Mouse (Mus musculus) telencephalon, adult 2 months (tissue): ENCODE results near the gene Fxyd3.

ENCODE experiments used
- DNase-seq: peaks from one replicate; pipeline ENCODE4 v3.0.0-alpha.2; 2011; ENCODE audit warnings: low read depth, low spot score

Fxyd3 gene

GRCm38 (mm10) chr7:31072326-31072725, 4.2 kb downstream of the Fxyd3 start:
- DNase-seq: no peak

DNA sequence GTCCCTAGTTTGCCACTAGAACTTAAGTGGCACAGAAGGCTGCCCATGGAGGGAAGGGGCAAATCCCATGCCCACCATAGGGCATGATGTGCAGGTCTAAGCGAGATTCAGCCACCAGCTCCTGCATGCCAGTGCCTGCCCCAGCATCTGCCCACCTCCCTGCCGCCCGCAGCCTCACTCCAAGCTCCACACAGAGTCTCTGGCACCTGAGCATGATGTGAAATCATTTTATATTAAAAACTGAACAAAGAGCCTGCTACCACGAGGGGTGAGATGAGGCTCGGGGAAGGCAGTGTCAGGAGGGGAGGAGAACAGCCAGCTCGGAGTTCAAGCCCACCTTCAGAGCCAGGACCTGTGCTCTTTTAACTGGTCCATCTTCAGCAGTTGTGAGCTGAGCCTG, 6.2 kb downstream of the Fxyd3 start:
- no peak for DNase-seq

DNA sequence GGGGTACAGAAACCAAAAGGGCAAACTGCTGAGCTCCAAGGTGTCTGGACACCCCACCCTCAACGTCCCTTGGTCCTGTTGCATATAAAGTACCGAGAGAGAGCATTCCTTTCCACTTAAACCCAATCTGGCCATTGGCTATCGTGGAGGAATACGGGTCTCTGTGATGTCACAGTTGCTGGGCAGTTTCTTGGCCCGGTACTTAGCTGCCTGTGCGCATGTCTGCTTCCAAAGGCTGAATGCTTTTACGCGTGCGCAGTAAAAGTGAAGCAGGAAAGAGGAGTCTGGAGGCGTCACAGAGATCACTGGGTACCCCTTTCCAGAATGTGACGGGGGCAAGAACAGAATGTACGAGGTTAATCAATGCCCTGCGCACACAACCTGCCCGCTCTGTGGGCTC, 7.0 kb downstream of the Fxyd3 start:
- DNase-seq: no peak

GRCm38 (mm10) chr7:31067836-31068235, 8.7 kb downstream of the Fxyd3 start:
- no peak for DNase-seq

- DNase-seq: no peak
Observed at GRCm38 (mm10) chr7:31063074-31063560, 13.4 kb downstream of the Fxyd3 start.

DNA sequence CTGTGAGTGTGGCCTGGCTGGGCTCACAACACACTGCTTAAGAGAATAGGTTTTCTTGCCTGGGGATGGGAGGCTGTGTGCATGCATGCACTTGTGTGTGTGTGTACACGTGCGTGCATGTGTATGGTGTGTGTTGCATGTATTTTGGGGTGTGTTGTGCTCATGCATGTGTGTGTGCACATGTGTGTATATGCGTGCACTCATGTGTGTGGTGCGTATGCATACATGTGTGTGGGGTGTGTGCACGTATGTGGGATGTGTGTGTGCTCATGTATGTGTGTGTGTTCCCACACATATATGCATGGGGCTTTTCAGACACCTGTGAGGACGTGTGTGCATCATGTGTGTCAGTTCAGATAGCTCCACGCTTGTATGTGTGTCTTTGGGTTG, 15.9 kb downstream of the Fxyd3 start:
- no peak for DNase-seq

DNA sequence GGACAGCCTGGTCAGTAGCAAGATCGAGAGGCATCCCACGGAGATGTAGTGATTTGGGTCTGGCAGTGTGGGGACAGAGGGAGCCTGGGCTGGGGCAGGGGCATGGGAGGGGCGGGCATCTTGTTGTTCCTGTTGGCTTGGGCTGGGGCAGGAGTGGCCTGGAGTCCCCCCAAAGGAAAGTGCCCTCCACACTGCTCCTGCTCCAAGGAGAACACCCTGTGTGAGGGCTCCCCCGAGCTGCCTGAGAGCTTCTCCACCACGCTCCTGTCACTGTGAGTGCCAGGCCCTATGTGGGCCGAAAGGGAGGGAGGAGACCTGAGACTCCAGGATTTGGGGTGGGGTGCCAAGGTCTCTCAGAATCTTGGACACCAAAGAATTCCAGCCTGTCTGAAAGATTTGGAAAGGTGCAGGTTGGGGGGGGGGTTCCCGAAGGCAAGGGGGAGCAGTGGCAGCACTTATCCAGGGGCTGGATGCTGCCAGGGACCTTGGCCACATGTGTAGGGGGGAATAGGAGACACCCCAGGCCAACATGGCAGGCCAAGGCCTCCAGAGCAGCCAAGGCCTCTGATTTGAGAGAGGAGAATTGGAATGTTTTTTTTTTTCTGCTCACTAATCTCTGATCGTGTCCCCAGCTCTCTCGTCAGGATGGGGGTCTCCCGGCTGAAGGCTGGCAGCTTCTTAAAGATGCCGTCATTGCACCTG, 16.4 kb downstream of the Fxyd3 start:
- DNase-seq: no peak

GRCm38 (mm10) chr7:31059108-31059507, 17.4 kb downstream of the Fxyd3 start, which contains the start of gene Lgi4:
Gene Lgi4, plus strand, starts transcription at chr7:31059342.
- no peak for DNase-seq

DNA sequence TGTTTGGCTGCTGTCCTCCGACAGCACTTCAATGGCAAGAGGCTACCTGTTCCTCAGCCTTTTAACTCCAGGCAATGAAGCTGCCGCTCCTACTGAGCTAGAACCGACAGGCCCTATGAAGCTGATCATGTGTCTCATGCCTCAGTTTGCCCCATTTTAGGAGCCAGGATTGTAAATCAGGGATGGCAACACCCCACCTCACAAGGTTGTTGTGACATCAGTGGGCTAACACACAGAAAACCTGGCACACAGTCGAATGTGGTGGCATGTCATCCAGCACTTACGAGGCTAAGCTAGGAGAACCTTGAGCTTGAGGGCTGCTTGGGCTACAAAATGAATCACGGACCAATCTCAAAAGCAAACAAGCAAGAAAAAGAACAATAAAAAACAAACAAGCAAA, 18.3 kb downstream of the Fxyd3 start:
- DNase-seq: no peak

- DNase-seq: no peak
Observed at GRCm38 (mm10) chr7:31057730-31058129, 18.8 kb downstream of the Fxyd3 start.

DNA sequence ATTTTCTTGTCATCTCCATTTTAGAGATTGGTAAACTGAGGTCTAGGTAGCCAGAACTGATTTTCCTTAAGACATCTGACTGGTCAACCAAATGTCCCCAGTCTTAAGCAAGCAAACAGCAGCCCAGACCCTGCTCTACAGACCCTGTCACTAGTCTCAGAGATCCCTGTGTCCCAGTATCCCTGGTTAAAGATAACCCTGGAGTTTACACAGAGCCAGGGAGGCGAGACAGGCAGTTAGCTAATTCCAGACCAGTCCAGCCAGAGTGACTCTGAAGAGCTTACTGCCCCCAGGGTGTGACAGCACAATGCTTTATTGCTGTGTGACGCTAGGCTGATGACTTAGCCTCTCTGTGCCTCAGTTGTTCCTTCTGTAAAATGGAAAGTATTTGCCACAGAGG, 19.4 kb downstream of the Fxyd3 start, which contains the start of gene Fxyd1:
TSS of gene Fxyd1 (minus strand) at position 129 of the 400 bp plus-strand sequence.
- DNase-seq: no peak

DNA sequence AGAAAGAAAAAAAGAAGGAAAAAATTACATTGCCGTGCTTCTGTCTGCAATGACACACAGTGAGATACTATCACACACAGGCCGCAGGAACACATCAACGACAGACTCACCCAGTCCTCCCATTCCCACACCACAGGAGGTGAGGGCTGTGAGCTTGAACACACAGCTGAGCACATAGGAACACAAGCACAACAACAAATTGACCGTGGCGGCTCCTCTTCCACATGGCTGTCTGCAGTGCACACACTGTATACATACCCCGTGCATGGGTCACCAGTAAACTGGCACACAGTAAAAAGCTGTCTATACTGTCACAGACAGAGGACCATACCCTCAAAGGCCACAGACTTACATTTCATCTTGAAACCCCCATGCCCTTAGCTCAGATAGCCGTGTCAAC, 20.1 kb downstream of the Fxyd3 start:
- DNase-seq: no peak

DNA sequence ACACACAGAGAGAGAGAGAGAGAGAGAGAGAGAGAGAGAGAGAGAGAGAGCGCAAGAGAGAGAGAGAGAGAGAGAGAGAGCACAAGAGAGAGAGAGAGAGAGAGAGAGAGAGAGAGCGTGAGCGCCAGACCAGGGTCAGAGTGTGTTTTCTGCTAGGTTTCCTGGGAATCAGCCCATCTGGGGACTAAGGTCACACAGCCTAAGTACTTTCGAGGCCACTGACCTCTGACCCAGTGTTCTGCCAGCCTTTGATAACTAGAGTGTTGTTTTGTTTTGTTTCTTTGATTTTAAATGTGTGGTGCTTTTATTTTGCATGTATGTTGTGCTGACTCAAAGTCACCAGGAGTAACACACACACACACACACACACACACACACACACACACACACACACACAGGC, 20.6 kb downstream of the Fxyd3 start:
- no peak for DNase-seq

- DNase-seq: no peak
Observed at GRCm38 (mm10) chr7:31055354-31055824, 21.1 kb downstream of the Fxyd3 start.

DNA sequence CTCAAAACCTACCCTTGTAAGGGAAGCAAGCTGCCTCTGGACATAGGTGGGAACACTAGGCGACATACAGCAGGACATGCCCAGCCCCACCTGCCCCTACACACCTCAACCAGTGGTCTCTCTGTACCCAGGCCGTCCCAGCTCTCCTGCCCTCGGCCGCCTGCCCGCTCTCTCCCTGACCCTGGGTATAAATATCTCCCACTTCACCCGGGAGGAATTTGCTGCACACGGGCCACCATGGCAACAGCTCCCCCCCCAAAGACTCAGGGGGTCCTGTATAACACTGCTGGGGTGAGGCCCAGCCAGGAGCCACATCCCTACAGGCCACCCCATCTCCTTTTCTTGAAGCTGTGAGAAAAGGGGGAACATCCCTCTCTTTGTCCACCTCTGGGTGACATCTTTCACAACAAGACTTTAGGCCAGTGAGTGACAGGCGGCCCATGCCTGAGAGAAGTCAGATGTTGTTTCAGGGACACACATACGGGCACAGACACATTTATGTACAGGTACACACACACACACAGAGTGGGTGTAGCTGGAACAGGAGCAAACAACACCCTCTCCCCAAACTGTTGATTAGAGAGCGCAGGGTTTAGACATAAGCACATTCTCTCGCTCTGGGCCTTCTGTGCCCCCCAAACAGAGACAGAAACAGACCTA, 21.7 kb downstream of the Fxyd3 start:
- DNase-seq: no peak

DNA sequence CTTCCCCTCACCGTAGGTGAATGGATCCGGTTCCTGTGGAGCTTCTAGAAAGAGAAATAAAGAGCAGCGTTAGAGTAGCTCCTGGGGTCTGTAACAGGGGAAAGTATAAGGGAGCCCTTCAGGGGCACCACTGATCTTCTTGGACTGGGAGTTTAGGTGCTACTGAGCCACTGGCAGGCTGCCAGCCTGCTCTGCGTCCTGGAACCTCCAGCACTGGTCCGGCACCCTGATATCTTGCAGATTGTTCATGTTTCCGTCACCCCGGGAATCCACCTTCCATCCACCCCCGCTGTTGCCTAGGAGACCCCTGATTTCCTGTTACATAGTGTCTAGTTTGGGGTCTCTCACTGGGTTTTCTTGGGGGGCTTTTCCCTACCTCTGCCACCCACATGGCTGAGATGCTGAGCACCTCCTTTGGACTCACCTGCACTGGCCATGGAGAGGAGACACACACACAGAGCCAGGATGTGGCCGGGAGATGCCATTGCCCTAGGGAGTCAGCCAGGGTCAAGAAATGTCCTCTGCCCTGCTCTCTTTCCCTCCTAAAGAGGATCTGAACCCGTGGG, 22.5 kb downstream of the Fxyd3 start:
- no peak for DNase-seq

DNA sequence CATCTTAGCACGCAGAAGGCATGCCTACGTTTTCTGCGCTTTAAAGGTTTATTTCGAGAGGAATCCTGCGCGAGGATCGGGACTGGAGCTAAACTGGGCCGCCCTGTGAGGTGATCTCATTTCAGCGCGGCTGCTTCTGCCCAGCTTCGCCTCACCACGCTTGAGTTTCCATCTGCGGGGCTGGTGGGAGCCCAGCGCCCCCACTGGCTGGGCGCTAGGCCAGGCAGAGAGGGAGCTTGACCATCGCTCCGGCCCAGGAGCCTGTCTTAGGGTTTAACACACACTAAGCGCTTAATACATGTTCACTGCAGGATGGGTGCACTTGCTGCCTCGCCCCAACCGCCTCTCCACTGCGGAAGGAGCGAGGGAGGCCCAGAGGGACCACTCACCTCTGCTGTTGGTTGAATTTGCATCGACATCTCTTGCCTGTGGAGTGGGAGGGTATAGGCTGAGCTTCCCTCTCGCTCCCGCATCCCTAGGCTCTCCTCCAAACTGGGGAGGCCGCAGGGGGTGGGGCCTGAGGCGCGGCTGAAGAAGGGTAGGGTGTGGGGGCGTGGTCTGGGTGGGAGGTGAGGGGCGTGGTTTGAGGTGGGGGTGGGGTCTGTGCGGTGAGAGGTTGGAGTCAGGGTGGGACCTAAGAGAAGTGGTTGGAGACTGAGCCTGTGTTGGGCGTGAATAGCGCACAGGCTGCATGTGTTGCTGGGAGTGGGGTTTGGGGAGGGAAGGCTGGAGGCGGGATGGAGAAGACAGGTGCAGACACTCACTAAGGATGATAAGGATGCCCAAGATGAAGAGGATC, 23.7 kb downstream of the Fxyd3 start:
- peak; percentile 74 for DNase-seq

DNA sequence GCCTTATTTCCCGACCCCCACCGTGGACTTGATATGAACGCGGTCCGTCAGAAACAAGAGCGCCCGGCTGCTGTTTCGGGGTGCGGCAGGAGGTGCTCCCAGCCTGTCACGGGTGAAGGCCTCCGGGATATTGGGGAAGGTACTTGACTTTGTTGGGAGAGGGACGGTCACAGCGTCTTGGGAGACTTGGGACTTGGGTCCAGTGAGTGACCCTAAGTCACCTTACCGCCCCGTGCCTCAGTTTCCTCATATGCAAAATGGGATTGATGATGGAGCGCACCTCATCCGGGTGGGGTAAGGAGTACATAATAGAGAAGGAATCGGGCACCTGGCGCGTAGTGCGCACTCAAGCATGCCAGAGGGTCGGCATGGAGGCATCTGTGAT, 24.3 kb downstream of the Fxyd3 start:
- DNase-seq: no peak

DNA sequence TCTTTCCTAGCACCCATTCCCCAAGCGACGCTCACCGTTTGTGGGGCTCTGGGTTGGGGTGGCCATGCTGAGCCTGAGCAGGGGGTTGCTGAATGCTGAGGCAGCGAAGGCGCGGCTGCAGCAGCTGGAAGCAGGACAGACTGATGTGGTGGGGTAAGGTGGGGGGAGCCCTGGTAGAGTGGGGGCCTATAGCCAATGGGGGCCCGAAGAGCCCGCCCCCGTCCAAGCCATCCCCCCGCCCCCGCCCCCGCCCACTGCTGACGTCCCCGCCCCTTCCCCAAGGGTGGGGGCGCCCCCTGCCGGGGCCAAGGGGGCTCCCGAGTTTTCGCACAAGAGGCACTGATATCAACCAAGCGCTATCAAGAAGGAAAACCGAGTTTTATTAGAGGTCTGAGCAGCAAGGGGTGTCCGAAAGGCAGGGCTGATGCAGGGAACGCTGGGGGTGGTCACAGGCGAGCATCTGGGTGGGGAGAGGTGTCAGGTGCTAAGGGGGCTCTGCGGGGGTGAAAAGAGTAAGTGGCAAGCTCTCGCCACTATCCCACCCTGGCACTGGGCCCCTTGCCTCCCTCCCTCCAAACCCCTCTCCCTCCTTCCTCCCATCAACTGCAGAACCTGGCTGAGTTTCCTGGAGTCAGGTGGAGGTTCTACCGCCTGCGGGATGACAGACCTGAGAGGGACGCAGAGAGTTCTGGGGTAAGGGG, 25.0 kb downstream of the Fxyd3 start, which contains the start of gene Fxyd7:
TSS of gene Fxyd7 (minus strand) at position 147 of the 701 bp plus-strand sequence.
- peak; percentile 11 for DNase-seq

GRCm38 (mm10) chr7:31050921-31051320, 25.6 kb downstream of the Fxyd3 start:
- peak; percentile 21 for DNase-seq

DNA sequence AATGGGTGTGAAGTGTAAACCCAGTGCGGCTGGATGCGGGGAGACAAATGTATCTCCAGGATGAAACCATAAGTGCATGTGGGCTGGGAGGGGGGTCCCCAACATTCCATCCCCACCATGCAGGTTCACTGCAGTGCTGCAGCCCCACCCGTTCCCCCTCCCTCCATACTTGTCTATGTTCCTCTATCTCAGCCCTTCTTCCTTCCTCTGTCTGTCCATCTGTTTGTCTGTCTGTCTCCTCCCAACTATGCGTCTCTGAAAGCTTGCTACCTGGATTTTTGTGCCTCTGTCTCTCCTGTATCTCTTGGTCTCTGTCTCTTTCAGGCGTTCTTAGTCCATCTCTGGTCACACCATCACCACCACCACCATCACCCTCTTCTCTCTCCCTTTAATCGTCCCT, 26.0 kb downstream of the Fxyd3 start:
- DNase-seq: no peak
